Mouse (Mus musculus) midbrain, embryonic 11.5 days (tissue): ENCODE results near the gene Gm15448. TPM values are rescaled to one million over a fixed set of nuclear protein-coding genes. Genes with fewer than 3 reads are reported as not detected.
"Not testable (repeated sequence)": the region's sequence is repeated elsewhere in the genome, so short reads cannot be mapped to it uniquely, and the experiment has no call there.

Source experiments
- ATAC-seq: fragments of 200-750 bp; cut with Nextera tagmentation; 2 replicates; pipeline ENCODE4 v1.8.0; 2017; ENCODE audit warnings: moderate TSS enrichment, moderate library complexity; ENCODE audit not compliant: low FRiP score
- DNase-seq: peaks from one replicate; pipeline ENCODE4 v3.0.0; 2015; ENCODE audit warnings: low spot score; ENCODE audit errors: missing footprints
- H3K27ac ChIP-seq: fragments of 300-500 bp; sonication (generic); 2 replicates; pipeline ENCODE4 v1.5.1; 2014; ENCODE audit warnings: low read depth, low read length
- H3K27me3 ChIP-seq: fragments of 300-500 bp; sonication (generic); 2 replicates; pipeline ENCODE4 v1.6.1; 2014; ENCODE audit warnings: mild to moderate bottlenecking, low read length, moderate library complexity, mixed read lengths; ENCODE audit not compliant: control insufficient read depth, insufficient read depth
- H3K36me3 ChIP-seq: fragments of 300-500 bp; sonication (generic); 2 replicates; pipeline ENCODE4 v1.6.1; 2014; ENCODE audit warnings: mild to moderate bottlenecking, low read length, moderate library complexity, mixed read lengths; ENCODE audit not compliant: control insufficient read depth, insufficient read depth
- H3K4me1 ChIP-seq: fragments of 300-500 bp; sonication (generic); 2 replicates; pipeline ENCODE4 v1.6.1; 2014; ENCODE audit warnings: low read length; ENCODE audit not compliant: control insufficient read depth, insufficient read depth
- H3K4me2 ChIP-seq: fragments of 300-500 bp; sonication (generic); 2 replicates; pipeline ENCODE4 v1.6.1; 2014; ENCODE audit warnings: mild to moderate bottlenecking, moderate library complexity
- H3K4me3 ChIP-seq: fragments of 300-500 bp; sonication (generic); 2 replicates; pipeline ENCODE4 v1.5.1; 2014; ENCODE audit warnings: low read depth, low read length
- H3K9ac ChIP-seq: fragments of 300-500 bp; sonication (generic); 2 replicates; pipeline ENCODE4 v1.6.1; 2014; ENCODE audit warnings: low read length
- H3K9me3 ChIP-seq: fragments of 300-500 bp; sonication (generic); 2 replicates; pipeline ENCODE4 v1.6.1; 2016; ENCODE audit warnings: low read length; ENCODE audit not compliant: control insufficient read depth
- WGBS: fragments of 180-500 bp; shearing (Covaris S2); extraction: QIAGEN DNeasy Blood & Tissue Kit; methylation state at CpG from one replicate; pipeline ENCODE4 v1.1.7; 2014; 5-methylcytosine and 5-hydroxymethylcytosine counted together
- polyA plus RNA-seq: library from polyadenylated mRNA; unstranded; fragments of >200 nt; fragmentation: Nextera tagmentation; extraction: Ambion mirVana; gene quantifications from 2 replicates; pipeline ENCODE4 v1.2.1, GENCODE M21; 2014

The Gm15448 gene
- polyA plus RNA-seq: not detected in 2 replicates

DNA sequence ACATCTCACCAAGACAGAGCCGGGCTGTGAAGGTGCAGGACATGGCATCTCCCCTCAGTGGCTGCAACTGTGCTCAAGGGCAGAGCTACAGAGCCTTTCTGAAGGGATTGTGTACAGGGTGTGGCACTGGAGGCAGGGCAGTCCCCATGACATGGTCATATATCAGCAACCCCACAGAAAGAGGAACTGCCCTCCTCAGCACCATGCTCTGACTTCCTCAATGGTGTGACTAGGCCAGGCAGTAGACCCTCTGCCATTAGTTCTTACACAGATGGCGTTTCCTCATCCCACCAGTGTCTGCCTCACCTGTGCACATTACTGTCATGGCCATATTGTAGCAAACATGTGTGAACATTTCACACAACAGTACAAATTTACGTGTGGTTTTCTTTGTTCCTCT is at the start of gene Gm15448:
Gene Gm15448, minus strand, starts transcription at position 89 of the 400 bp plus-strand sequence.
- not testable (repeated sequence) for H3K36me3 ChIP-seq, DNase-seq, H3K4me3 ChIP-seq, H3K9ac ChIP-seq, H3K27me3 ChIP-seq, H3K27ac ChIP-seq, H3K9me3 ChIP-seq, H3K4me1 ChIP-seq, ATAC-seq, H3K4me2 ChIP-seq
- 55% methylated on average over 1 of the region's 3 CpGs for WGBS

DNA sequence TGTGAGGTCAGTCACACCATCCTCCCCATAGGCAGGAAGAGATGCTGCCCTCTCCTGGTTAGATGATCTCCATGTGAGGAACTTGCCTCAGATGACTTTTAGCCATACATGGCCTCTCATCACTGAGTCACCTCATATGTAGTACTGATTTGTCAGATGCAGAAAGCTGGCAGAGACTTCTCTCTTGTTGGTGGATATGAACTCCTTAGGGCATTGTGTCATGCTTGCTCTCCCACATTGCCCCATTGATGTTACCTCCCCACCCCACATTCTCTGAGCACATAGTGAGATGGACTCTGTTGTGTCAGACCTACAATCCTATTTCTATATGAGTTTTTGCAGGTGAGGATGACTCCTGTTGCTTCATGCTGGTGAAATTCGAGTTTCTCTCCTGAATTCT is 49.5 kb upstream of the Gm15448 start:
- no CpG with 5 or more reads among the region's 1 CpGs for WGBS
- H3K9ac ChIP-seq, H3K4me1 ChIP-seq, H3K27me3 ChIP-seq, DNase-seq, H3K36me3 ChIP-seq, H3K27ac ChIP-seq, H3K9me3 ChIP-seq, ATAC-seq, H3K4me2 ChIP-seq, H3K4me3 ChIP-seq: not testable (repeated sequence)

DNA sequence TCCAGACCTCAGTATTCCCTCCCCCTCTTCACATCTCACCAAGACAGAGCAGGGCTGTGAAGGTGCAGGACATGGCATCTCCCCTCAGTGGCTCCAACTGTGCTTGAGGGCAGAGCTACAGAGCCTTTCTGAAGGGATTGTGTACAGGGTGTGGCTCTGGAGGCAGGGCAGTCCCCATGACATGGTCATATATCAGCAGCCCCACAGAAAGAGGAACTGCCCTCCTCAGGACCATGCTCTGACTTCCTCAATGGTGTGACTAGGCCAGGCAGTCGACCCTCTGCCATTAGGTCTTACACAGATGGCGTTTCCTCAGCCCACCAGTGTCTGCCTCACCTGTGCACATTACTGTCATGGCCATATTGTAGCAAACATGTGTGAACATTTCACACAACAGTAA is 19.5 kb upstream of the Gm15448 start, which contains the start of gene Pira2:
Gene Pira2, minus strand, starts transcription at position 101 of the 400 bp plus-strand sequence.
- H3K9me3 ChIP-seq, H3K27me3 ChIP-seq, ATAC-seq, H3K4me3 ChIP-seq, H3K27ac ChIP-seq, H3K9ac ChIP-seq, H3K4me2 ChIP-seq, DNase-seq, H3K4me1 ChIP-seq, H3K36me3 ChIP-seq: not testable (repeated sequence)
- no CpG with 5 or more reads among the region's 2 CpGs for WGBS

DNA sequence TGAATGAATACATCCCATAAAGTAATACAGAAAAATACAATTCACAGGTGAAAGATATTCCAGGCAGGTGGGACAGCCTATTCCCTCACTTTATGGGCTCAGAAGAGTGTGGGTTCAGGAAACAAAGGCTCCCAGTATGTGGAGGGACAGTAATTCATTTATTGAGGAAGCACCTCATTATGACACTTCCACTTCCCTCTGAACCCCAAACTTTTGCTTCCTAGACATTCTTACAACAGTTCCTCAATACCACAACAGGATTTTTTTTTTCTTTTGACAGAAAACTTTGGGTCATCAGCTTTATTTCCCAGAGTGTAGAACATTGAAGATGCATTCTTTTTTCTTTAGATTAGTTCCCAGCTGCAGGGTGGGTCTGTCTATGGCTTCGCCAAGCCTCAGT is 12.4 kb upstream of the Gm15448 start:
- WGBS: no CpG with 5 or more reads among the region's 1 CpGs
- not testable (repeated sequence) for H3K36me3 ChIP-seq, H3K27me3 ChIP-seq, H3K9me3 ChIP-seq, H3K4me3 ChIP-seq, H3K4me1 ChIP-seq, H3K4me2 ChIP-seq, ATAC-seq, H3K27ac ChIP-seq, DNase-seq, H3K9ac ChIP-seq

DNA sequence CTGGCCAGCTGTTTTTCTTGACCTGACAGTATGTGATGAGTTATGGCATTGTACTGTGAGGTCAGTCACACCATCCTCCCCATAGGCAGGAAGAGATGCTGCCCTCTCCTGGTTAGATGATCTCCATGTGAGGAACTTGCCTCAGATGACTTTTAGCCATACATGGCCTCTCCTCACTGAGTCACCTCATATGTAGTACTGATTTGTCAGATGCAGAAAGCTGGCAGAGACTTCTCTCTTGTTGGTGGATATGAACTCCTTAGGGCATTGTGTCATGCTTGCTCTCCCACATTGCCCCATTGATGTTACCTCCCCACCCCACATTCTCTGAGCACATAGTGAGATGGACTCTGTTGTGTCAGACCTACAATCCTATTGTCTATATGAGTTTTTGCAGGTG is 5.1 kb upstream of the Gm15448 start:
- not testable (repeated sequence) for H3K27me3 ChIP-seq, H3K4me2 ChIP-seq, H3K36me3 ChIP-seq, ATAC-seq, DNase-seq, H3K27ac ChIP-seq, H3K9me3 ChIP-seq, H3K9ac ChIP-seq, H3K4me3 ChIP-seq, H3K4me1 ChIP-seq

DNA sequence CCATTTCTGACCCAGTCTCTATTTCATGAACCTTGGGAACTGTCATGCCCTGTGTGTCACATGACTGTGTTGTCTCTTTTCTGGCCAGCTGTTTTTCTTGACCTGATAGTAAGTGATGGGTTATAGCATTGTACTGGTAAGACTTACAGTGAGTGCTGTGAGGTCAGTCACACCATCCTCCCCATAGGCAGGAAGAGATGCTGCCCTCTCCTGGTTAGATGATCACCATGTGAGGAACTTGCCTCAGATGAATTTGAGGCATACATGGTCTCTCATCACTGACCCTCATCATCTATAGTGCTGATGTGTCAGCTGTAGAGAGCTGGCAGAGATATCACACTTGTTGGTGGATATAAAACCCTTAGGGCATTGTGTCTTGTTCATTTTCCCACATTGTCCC is 13.6 kb downstream of the Gm15448 start:
- not testable (repeated sequence) for H3K9ac ChIP-seq, H3K36me3 ChIP-seq, ATAC-seq, H3K27me3 ChIP-seq, H3K4me1 ChIP-seq, H3K4me3 ChIP-seq, H3K27ac ChIP-seq, H3K9me3 ChIP-seq, H3K4me2 ChIP-seq, DNase-seq

DNA sequence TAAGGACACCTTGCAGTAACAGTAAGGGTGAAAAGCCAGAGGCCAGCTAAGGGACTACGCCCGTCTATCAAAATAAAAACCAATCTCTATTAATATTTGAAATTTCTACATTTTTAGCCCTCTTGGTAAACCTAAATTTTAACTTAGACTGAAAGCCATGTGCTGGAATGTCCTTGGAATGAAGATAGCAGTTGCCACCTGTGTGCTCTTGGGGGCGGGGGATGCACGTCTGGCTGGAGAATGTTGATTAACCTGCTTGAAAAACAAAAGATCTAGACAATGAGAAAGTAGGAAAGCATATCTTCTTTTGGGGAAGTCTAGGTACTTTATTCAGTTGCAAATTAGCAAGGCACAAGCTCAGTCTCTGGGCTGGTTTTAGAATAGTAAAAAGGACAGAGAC is 22.6 kb downstream of the Gm15448 start:
- not testable (repeated sequence) for DNase-seq, H3K4me3 ChIP-seq, H3K4me1 ChIP-seq, H3K27me3 ChIP-seq, H3K27ac ChIP-seq, H3K4me2 ChIP-seq, H3K36me3 ChIP-seq, H3K9ac ChIP-seq, H3K9me3 ChIP-seq, ATAC-seq
- WGBS: 83% methylated on average over 4 of the region's 4 CpGs

DNA sequence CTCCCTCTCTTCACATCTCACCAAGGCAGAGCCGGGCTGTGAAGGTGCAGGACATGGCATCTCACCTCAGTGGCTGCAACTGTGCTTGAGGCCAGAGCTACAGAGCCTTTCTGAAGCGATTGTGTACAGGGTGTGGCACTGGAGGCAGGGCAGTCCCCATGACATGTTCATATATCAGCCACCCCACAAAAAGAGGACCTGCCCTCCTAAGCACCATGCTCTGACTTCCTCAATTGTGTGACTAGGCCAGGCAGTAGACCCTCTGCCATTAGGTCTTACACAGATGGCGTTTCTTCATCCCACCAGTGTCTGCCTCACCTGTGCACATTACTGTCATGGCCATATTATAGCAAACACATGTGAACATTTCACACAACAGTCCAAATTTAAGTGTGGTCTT is 25.5 kb downstream of the Gm15448 start:
- 79% methylated on average over 3 of the region's 3 CpGs for WGBS
- DNase-seq, ATAC-seq, H3K9me3 ChIP-seq, H3K4me2 ChIP-seq, H3K36me3 ChIP-seq, H3K4me3 ChIP-seq, H3K9ac ChIP-seq, H3K4me1 ChIP-seq, H3K27ac ChIP-seq, H3K27me3 ChIP-seq: not testable (repeated sequence)

DNA sequence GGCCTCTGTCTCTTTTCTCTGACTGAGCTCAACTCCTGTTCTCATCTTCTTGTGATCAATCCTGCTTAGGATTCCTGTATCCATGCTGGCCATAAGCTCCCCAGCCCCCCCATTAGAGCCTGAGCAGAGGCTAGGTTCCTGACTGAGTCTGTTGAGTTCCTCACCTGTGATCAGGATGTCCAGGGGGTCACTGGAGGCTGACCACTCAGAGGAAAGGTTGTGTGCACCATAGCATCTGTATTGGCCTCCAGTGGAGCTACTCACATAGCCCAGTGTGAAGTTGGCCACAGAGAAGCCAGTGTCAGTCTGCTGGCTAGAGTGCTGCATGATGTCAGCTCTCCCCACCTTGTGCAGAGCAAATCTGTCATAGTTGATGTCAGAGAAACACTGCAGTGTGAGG is 29.2 kb downstream of the Gm15448 start:
- H3K27me3 ChIP-seq, H3K4me1 ChIP-seq, H3K9ac ChIP-seq, H3K9me3 ChIP-seq, H3K4me2 ChIP-seq, DNase-seq, H3K4me3 ChIP-seq, H3K27ac ChIP-seq, H3K36me3 ChIP-seq, ATAC-seq: not testable (repeated sequence)
